Mouse (Mus musculus) cortical plate, adult 2 months (tissue): Measurements from ENCODE around the gene Emcn. TPM values are rescaled to one million over a fixed set of nuclear protein-coding genes. Genes with fewer than 3 reads are reported as not detected.

Experiments
- H3K27ac ChIP-seq: fragments of 200-500 bp; 2 replicates; pipeline ENCODE4 v1.5.1; 2012; ENCODE audit warnings: low read length, control low read depth, inconsistent platforms; ENCODE audit not compliant: insufficient read depth
- H3K4me1 ChIP-seq: fragments of 200-500 bp; 2 replicates; pipeline ENCODE4 v1.6.1; 2011; ENCODE audit warnings: low read length; ENCODE audit not compliant: control insufficient read depth, insufficient read depth
- H3K4me3 ChIP-seq: fragments of 200-500 bp; 2 replicates; pipeline ENCODE4 v1.5.1; 2011; ENCODE audit warnings: mild to moderate bottlenecking, low read length, control low read depth; ENCODE audit not compliant: insufficient read depth
- CTCF ChIP-seq: fragments of 200-500 bp; IDR thresholded peaks from 2 replicates; pipeline ENCODE4 v1.5.1; 2011; ENCODE audit warnings: mild to moderate bottlenecking, control low read depth, low read length; ENCODE audit not compliant: insufficient read depth; ENCODE audit errors: extremely low read depth
- POLR2A ChIP-seq: fragments of 200-500 bp; IDR thresholded peaks from 2 replicates; pipeline ENCODE4 v1.6.1; 2011; ENCODE audit warnings: mild to moderate bottlenecking, low read length, control low read depth; ENCODE audit not compliant: insufficient read depth; ENCODE audit errors: extremely low read depth
- polyA plus RNA-seq: library from polyadenylated mRNA; depleted of rRNA; stranded (reverse); fragments of >200 nt; gene quantifications from 2 replicates; pipeline ENCODE4 v1.2.3, GENCODE M21; 2012

Gene Emcn
- polyA plus RNA-seq, 1 experiment: 14.1 TPM

DNA sequence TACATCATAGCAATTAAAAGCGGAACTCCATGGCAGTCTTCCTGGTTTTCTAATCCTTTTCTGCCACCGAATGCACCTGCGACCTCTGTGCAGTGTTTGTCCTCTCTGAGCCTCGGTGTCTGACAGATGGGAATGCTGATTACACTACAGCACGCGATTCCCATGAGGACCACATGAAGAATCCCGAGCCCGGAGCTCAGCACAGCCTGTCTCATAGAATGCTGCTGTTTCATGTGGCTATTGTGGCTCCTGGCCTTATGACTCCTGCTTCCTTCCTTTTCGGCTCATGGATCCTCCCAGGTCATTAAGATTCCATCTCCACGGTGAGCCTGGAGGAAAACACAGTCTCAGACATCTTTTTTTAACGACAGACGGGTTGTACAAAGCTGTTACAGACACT lies 18.6 kb upstream of the Emcn start:
- TF ChIP-seq CTCF: no peak
- no peak for TF ChIP-seq POLR2A
- Histone ChIP-seq H3K4me3 (no peak overlapping the region), H3K27ac (no peak overlapping the region), H3K4me1 (no peaks in the 10 kb centered on the region)

DNA sequence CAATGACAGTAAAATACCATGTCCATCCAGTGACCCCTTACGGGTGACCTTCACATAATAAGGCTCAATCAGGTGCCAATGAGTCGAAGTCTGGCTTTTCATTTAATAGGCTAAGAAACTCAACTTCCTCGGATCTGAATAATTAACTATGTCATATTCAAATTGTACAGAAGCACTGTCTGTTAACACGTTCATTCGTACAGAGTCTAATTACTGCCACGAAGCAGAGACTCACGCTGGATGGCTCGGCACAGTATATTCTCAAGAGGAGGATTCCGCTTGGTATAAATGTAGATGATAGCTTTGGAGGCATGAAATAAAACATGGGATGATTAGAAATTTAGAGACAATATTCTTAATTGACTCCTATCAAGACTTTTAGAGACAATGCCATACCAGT lies 11.0 kb upstream of the Emcn start:
- Histone ChIP-seq H3K4me3 (no peak overlapping the region), H3K27ac (no peak overlapping the region), H3K4me1 (no peaks in the 10 kb centered on the region)
- TF ChIP-seq CTCF (no peak), POLR2A (no peak)

DNA sequence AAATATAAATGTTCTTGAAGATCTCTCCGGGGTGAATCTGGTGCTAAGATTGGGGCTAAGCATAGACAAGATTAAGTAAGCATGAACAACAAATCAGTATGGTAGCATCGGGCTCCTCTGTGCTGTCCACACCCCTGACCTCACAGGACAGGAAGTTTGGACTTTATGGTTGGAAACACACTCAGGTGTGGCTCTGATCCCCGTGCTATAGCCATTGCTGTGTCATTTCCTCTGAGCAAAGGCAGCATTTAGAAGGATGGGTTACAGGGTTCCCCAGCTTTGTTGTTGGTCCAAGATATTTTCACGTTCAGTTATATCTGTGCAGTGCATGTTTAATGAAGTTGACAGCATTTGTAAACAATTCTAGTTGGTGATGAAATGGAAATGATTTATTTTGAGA lies 9.9 kb upstream of the Emcn start:
- TF ChIP-seq CTCF: no peak
- TF ChIP-seq POLR2A: no peak
- no peak overlapping the region for H3K4me3 ChIP-seq
- H3K27ac ChIP-seq: no peak overlapping the region
- H3K4me1 ChIP-seq: no peaks in the 10 kb centered on the region

DNA sequence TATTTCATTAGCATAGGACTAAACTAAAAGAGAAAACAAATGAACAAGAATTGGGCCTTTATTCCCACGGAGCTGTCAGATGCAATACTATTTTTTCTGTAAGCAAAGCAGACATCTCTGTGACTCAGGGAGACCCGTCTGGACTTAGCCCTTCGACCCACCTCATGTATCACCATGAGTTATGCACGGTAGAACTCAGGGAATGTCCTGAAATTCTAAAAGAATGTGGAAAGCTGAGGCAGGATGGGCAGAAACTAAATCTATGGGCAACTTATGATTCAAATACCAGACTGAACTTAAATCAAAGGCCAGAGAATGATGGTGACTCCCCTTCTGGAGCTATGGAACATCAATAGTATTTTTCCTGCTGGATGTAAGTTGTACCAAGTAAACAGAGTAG lies 8.3 kb upstream of the Emcn start:
- H3K27ac ChIP-seq: no peak overlapping the region

DNA sequence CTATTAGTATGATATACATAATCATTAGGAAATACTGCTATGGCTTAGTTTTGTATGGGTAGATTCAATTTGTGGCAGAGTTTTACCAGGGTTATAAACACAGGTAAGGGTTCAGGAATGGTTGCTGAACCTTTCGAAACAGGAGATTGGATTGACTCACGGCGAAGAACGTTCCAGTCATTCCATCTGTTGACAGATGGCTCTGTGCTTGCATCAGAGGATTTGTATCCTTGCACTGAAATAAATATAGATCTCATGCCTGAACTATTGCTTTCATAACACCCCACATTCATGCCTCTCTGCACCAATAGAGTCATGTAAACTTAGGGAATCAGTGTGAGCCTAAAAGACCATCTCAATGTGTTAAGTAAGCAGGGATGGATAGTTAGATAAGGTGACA lies 4.9 kb upstream of the Emcn start:
- no peak overlapping the region for H3K27ac ChIP-seq
- no peaks in the 10 kb centered on the region for H3K4me1 ChIP-seq
- TF ChIP-seq CTCF (no peak), POLR2A (no peak)
- H3K4me3 ChIP-seq: no peak overlapping the region

More for the DNA sequence above, 8.3 kb upstream of the Emcn start:
- Histone ChIP-seq H3K4me1 (no peaks in the 10 kb centered on the region), H3K4me3 (no peak overlapping the region)
- TF ChIP-seq CTCF (no peak), POLR2A (no peak)

DNA sequence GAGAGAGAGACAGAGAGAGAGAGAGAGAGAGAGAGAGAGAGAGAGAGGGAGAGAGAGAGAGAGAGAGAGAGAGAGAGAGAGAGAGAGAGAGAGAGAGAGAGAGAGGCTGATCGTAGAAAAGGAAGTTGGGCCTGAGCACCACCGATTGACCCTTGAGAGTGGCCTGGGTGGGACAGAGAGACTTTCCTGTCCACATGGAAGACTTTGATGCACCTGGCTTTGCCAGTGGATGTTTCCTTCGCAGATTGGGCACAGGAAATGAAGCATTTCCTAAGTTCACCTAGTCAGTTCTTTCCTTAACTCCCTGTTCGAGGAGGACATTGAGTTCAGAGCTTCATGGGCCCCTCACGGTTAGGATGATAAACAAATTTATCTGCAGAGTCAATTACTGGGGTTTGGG lies 2.6 kb downstream of the Emcn start:
- Histone ChIP-seq H3K4me1 (no peaks in the 10 kb centered on the region), H3K4me3 (no peak overlapping the region), H3K27ac (no peak overlapping the region)
- TF ChIP-seq CTCF: no peak
- TF ChIP-seq POLR2A: no peak

DNA sequence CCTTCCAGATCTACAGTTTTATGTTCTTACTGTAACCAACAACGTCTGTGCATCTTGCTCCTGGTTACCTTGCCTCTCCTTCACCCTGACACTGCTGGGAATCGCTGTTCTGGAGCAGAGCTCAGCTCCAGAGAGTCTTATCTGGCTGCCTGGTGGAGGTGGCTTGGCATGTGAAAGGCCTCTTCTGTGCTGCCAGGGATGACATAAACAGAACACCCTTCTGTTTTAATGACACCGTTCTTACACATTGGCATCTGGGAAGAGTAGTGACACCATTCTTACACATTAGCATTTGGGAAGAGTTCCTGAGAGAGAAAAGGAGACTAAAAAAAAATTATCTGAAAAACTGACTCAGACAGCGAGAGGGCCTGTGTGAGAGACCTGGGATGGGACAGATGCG lies 11.0 kb downstream of the Emcn start:
- Histone ChIP-seq H3K4me1 (0 out of 2 replicates have a peak, but pooled peaks cover 3% of the 10 kb centered on the region), H3K4me3 (no peak overlapping the region), H3K27ac (no peak overlapping the region)
- TF ChIP-seq CTCF (no peak), POLR2A (no peak)

DNA sequence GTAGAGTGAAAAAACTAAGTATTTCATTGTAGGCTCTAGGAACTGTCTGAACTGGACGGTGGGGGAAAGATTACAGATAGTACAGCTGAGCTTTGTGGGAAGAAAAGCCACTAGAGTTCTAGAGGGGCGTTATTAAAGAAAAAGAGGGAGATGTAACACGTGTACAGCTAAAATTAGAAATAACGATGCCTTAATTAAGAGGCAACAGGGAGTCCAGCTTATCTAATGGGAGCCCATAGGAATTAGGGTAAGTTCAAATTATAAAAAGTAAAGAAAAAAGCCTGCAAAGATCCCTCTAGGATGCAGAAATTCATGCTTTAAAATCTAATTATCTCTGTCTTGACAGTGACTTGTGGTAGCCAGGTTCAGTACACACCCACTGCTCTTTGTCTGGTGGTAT lies 15.8 kb downstream of the Emcn start:
- Histone ChIP-seq H3K4me1 (0 out of 2 replicates have a peak, but pooled peaks cover 3% of the 10 kb centered on the region), H3K27ac (no peak overlapping the region), H3K4me3 (no peak overlapping the region)
- TF ChIP-seq CTCF (no peak), POLR2A (no peak)

DNA sequence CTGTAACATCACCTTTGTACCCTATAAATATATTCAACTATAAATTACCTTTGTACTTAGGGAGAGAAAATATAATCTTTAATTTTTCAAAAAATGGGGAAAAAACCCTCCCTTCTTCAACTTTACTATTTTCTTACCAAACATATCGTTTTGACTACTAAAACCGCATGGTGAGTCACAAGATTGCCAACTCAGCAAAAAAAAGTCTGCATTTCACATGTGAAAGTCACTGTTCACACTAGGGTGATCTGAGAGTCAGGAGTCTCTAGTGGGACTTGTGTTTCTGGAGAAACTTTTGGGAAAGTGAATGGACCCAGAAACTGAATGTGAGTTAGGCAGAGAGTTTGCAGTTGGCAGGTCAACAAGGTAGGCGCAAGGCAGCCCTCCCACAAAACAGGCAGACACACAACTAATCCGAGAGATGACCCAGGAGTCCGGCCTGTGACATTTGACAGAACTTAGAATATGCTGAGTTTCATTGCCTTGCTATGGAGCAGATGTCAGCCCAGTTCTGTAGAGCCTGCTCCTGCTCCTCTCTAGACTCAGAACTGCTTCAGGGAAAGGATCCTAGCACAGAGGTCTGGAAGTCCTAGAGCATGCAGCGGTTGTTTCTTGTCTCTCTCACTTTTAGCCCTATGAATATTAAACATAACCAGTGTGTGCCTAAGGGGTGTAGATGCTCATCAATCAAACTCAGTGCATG lies 26.4 kb downstream of the Emcn start:
- no peak for TF ChIP-seq POLR2A
- no peak for TF ChIP-seq CTCF
- H3K4me1 ChIP-seq: no peaks in the 10 kb centered on the region
- H3K4me3 ChIP-seq: no peak overlapping the region
- no peak overlapping the region for H3K27ac ChIP-seq

DNA sequence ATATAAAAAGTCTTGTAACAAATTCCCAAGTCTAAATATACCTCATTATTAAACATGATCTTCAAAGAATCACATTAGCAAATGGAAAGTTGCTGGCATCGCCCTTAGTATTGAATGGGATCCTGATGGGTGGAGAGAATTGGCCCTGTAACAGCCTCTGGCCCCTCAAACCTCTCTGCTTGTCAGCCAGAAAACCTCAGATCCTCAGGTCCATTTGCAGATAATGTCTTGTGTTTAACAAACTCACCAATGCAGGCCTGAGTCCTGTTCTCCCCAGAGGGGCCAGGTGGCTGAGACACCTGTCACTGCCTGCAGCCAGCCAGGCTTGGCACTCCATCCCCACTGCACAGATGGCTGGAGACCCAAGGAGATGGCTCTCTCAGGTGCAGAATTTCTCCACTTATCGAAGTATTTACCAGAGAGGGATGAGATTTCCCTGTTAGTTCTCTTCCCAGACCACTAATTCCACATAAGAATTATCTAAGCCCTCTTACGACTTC lies 27.0 kb downstream of the Emcn start:
- Histone ChIP-seq H3K4me1 (no peaks in the 10 kb centered on the region), H3K4me3 (no peak overlapping the region), H3K27ac (peak overlapping the region; percentile 45; the same call in 1 of the 2 replicates)
- TF ChIP-seq POLR2A (no peak), CTCF (no peak)
